Mouse (Mus musculus) splenic B cell, adult 2 months (primary cell): ENCODE measurements at regions not wholly inside any gene's neighbourhood (a gene's known extent, or its start where the extent isn't known, plus 50 kb on each side); places are given as distances from the start of the nearest gene placed in this dataset.

Experiments
- DNase-seq: peaks from one replicate; pipeline ENCODE4 v3.0.0-alpha.2; 2011; ENCODE audit warnings: low read depth, low spot score
- H3K27me3 ChIP-seq: 2 replicates; pipeline ENCODE4 v1.6.1; 2012; ENCODE audit warnings: mild to moderate bottlenecking, low read length, moderate library complexity, mixed read lengths; ENCODE audit not compliant: control insufficient read depth, poor library complexity, insufficient read depth, severe bottlenecking
- H3K36me3 ChIP-seq: 2 replicates; pipeline ENCODE4 v1.6.1; 2012; ENCODE audit warnings: mild to moderate bottlenecking, low read length, moderate library complexity, mixed read lengths; ENCODE audit not compliant: control insufficient read depth, poor library complexity, insufficient read depth, severe bottlenecking

GRCm38 (mm10) chr17:14610791-14611522, 83.1 kb downstream of the Thbs2 start:
- H3K27me3 ChIP-seq, result no peaks in the 10 kb centered on the region
- H3K36me3 ChIP-seq, result no peaks in the 10 kb centered on the region
- DNase-seq, result no peak

GRCm38 (mm10) chr17:14608845-14609244, 85.2 kb downstream of the Thbs2 start:
- no peak for DNase-seq
- H3K27me3 ChIP-seq, result no peaks in the 10 kb centered on the region

GRCm38 (mm10) chr17:14606356-14606989, 87.6 kb downstream of the Thbs2 start:
- H3K36me3 ChIP-seq, result no peaks in the 10 kb centered on the region

More at GRCm38 (mm10) chr17:14608845-14609244, 85.2 kb downstream of the Thbs2 start:
- H3K36me3 ChIP-seq, result no peaks in the 10 kb centered on the region

GRCm38 (mm10) chr17:14599681-14600080, 94.4 kb downstream of the Thbs2 start:
- no peak for DNase-seq
- no peaks in the 10 kb centered on the region for H3K36me3 ChIP-seq
- H3K27me3 ChIP-seq, result no peaks in the 10 kb centered on the region

More at GRCm38 (mm10) chr17:14606356-14606989, 87.6 kb downstream of the Thbs2 start:
- DNase-seq, result no peak
- H3K27me3 ChIP-seq, result no peaks in the 10 kb centered on the region

- no peak for DNase-seq
- Histone ChIP-seq H3K36me3 (no peaks in the 10 kb centered on the region), H3K27me3 (no peaks in the 10 kb centered on the region)
These were observed 97.6 kb downstream of the Thbs2 start for GRCm38 (mm10) chr17:14596470-14596869.

- H3K36me3 ChIP-seq, result no peaks in the 10 kb centered on the region
- H3K27me3 ChIP-seq, result no peaks in the 10 kb centered on the region
- DNase-seq, result no peak
These were observed 98.5 kb downstream of the Thbs2 start for GRCm38 (mm10) chr17:14595525-14595924.

GRCm38 (mm10) chr17:14588086-14588817, 105.8 kb downstream of the Thbs2 start:
- no peaks in the 10 kb centered on the region for H3K27me3 ChIP-seq
- no peaks in the 10 kb centered on the region for H3K36me3 ChIP-seq
- DNase-seq, result no peak

- H3K36me3 ChIP-seq, result no peaks in the 10 kb centered on the region
- H3K27me3 ChIP-seq, result no peaks in the 10 kb centered on the region
- no peak for DNase-seq
These were observed 114.4 kb downstream of the Thbs2 start for GRCm38 (mm10) chr17:14579671-14580070.

GRCm38 (mm10) chr17:14578721-14579120, 115.3 kb downstream of the Thbs2 start:
- Histone ChIP-seq H3K36me3 (no peaks in the 10 kb centered on the region), H3K27me3 (no peaks in the 10 kb centered on the region)
- no peak for DNase-seq

- no peak for DNase-seq
- no peaks in the 10 kb centered on the region for H3K36me3 ChIP-seq
- no peaks in the 10 kb centered on the region for H3K27me3 ChIP-seq
These were observed 115.8 kb downstream of the Thbs2 start for GRCm38 (mm10) chr17:14578194-14578593.

- Histone ChIP-seq H3K27me3 (no peaks in the 10 kb centered on the region), H3K36me3 (no peaks in the 10 kb centered on the region)
- no peak for DNase-seq
These were observed 117.9 kb downstream of the Thbs2 start for GRCm38 (mm10) chr17:14576159-14576558.

- no peaks in the 10 kb centered on the region for H3K27me3 ChIP-seq
- no peaks in the 10 kb centered on the region for H3K36me3 ChIP-seq
- no peak for DNase-seq
These were observed 122.9 kb downstream of the Thbs2 start for GRCm38 (mm10) chr17:14571143-14571542.

GRCm38 (mm10) chr17:14570266-14570775, 123.7 kb downstream of the Thbs2 start:
- no peaks in the 10 kb centered on the region for H3K27me3 ChIP-seq
- no peak for DNase-seq
- no peaks in the 10 kb centered on the region for H3K36me3 ChIP-seq

GRCm38 (mm10) chr17:14562191-14562590, 131.8 kb downstream of the Thbs2 start:
- no peak for DNase-seq
- no peaks in the 10 kb centered on the region for H3K27me3 ChIP-seq
- no peaks in the 10 kb centered on the region for H3K36me3 ChIP-seq

GRCm38 (mm10) chr17:14557214-14557613, 136.8 kb downstream of the Thbs2 start:
- no peaks in the 10 kb centered on the region for H3K36me3 ChIP-seq
- H3K27me3 ChIP-seq, result no peaks in the 10 kb centered on the region
- DNase-seq, result no peak
